Mouse (Mus musculus): ENCODE measurements around the gene Dnah7a. TPM values are rescaled to one million over a fixed set of nuclear protein-coding genes. Genes with fewer than 3 reads are reported as not detected.
"Not testable (repeated sequence)": the region's sequence is repeated elsewhere in the genome, so short reads cannot be mapped to it uniquely, and the experiment has no call there.

Gene Dnah7a
- polyA plus RNA-seq, 1 experiment from 2014 or later = 7.1 TPM

DNA sequence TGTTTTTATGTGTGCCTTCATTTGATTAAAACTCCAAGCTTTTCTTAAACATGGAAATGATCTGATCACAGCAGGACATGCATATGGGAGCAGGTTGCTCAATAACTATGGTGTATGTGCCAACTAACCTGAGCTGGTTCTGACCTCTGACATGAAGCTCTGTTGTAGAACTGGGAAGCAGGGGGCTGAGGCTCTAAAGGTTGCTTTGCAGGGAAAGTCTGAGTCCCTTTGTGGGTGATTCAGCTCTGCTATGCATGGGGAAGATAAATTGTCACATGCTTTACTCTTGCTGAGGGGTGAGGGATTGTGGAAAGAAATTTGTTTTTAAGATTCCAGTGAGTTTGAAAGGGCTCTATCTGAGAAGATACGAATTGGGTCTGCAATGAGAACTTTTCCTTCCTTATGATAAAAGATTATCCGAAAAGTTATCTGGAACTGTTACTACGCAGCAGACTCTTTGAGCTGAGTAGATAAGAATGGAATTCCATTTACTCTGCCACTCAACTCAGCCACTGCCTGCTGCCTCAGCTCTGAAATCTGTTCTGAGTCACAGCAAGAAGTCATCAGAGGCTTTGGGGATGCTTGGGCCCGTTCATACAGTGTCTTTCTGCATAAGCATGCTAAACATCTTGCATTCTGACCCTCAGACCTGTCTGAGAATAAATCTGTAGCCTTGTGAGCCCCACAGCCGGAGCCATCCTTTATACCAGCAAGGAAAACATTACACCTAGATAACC, 22.1 kb upstream of the Dnah7a start:
- Histone ChIP-seq H3K27ac (no peak overlapping the region), H3K27me3 (no peaks in the 10 kb centered on the region), H3K9ac (no peak overlapping the region), H3K4me1 (no peaks in the 10 kb centered on the region), H3K9me3 (no peaks in the 10 kb centered on the region), H3K4me2 (no peak overlapping the region), H3K4me3 (replicated peaks) (no peak overlapping the region), H3K36me3 (replicated peaks) (no peaks in the 10 kb centered on the region)
- no peak for ATAC-seq (ENCODE audit: low FRiP score)
- 86% methylated on average over 5 of the region's 5 CpGs for WGBS

DNA sequence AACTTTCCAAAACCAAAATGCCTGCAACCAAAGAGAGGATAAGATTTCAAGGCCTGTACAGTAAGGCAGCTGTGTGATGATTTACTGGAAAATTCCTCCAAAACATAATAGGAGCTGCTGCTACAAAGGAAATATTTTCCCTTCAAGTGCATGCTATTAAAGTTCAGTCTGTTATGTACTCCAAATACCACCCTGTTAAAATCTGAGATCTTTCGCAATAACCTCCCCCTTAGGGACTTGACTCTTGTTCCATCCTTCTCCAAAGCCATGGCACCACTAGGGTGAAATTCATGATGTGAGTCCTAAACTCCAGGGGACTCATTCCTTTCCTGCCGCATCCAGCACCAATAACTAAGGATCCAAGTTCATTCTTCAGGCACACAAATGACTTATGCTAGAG, 20.3 kb upstream of the Dnah7a start:
- no peaks in the 10 kb centered on the region for H3K4me1 ChIP-seq
- no peaks in the 10 kb centered on the region for H3K9me3 ChIP-seq
- H3K4me2 ChIP-seq = no peak overlapping the region
- H3K9ac ChIP-seq = no peak overlapping the region
- H3K4me3 ChIP-seq (replicated peaks) = no peak overlapping the region
- H3K27ac ChIP-seq = no peak overlapping the region
- H3K36me3 ChIP-seq (replicated peaks) = no peaks in the 10 kb centered on the region
- WGBS = 95% methylated on average over 2 of the region's 2 CpGs
- no peaks in the 10 kb centered on the region for H3K27me3 ChIP-seq
- ATAC-seq (ENCODE audit: low FRiP score) = no peak

DNA sequence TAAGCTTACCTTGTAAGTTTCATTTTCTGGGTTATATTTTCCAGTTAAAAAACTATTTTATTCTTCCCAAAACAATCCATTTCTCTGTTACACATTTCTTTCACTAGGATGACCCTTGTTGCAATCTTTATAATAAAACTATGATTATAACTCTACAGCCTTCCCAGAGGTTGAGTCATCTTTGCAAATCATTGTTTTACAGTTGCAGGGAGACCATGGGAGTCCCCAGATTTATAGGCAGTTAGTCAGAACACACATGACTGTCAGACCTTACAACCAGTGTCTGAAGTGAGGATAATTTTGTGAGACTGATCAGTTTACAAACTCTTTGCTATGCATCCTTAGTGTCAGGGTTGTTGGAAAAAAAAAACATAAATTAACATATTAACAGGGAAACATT, 14.8 kb upstream of the Dnah7a start:
- Histone ChIP-seq H3K4me3 (replicated peaks) (no peak overlapping the region), H3K4me2 (no peak overlapping the region), H3K36me3 (replicated peaks) (no peaks in the 10 kb centered on the region), H3K9me3 (no peaks in the 10 kb centered on the region), H3K27ac (no peak overlapping the region), H3K9ac (no peak overlapping the region), H3K27me3 (no peaks in the 10 kb centered on the region), H3K4me1 (no peaks in the 10 kb centered on the region)
- no peak for ATAC-seq (ENCODE audit: low FRiP score)

DNA sequence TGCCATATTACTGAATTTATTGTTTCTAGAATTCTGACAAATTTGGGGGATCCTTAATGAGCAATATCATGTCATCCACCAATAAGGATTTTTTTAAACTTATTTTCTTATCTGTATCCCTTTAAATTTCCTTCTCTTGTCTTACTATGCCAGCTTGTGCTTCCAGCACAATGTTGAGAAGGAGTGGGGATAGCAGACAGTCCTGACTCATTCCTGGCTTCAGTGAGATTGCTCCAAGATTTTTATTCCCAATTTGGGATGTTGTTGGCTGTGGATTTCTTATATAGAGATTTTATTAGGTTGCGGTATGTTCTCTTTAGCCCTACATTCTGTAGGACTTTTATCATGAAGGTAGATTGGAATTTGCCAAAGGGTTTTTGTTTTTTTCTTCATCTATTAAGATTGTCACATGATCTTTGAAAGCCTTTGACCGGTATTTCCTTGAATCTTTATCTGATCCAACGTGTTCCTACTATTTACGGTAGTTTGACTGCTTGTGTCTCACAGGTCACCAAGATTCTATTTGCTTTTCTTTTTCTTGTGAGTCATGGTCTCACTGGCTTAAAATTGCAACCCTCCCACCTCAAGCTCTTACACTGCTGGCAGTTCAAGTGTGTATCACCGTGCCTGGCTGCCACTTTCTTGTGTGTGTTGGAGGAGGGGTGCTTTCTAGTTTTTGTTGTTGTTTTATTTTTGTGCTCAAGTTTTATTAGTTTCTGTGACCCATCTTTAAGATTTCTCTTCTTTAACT, 14.2 kb upstream of the Dnah7a start:
- Histone ChIP-seq H3K4me1 (no peaks in the 10 kb centered on the region), H3K27ac (no peak overlapping the region), H3K36me3 (replicated peaks) (no peaks in the 10 kb centered on the region), H3K9ac (no peak overlapping the region), H3K27me3 (no peaks in the 10 kb centered on the region), H3K4me2 (no peak overlapping the region), H3K4me3 (replicated peaks) (no peak overlapping the region), H3K9me3 (no peaks in the 10 kb centered on the region)
- 91% methylated on average over 5 of the region's 5 CpGs for WGBS
- no peak for ATAC-seq (ENCODE audit: low FRiP score)

DNA sequence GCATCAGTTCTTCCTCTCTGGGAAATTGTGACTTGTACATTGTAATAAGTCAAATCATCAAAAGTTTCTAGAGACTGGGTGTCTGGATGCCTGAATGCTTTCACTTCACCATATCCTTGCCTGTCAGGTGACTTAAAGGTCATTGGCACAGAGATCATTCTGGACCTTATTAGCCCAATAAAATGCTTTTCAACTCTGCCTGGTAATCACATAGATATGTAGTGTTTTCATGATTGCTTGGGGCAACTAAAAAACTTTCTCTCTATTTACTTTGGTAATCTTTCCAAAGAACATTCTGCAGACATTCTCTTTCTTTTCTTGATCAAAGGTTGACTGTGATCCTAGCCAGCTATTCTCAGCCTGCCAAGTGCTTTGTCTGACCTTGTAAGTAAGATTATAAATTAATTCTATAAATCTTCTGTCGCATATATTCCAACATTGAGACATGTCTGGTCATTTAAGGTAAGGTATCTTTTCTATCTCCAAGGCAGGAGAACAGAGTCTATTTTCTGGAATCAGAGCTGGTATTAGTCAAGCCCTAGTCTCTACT, 9.5 kb upstream of the Dnah7a start:
- H3K9ac ChIP-seq = no peak overlapping the region
- ATAC-seq (ENCODE audit: low FRiP score) = no peak
- H3K9me3 ChIP-seq = no peaks in the 10 kb centered on the region
- H3K27me3 ChIP-seq = no peaks in the 10 kb centered on the region
- no peaks in the 10 kb centered on the region for H3K4me1 ChIP-seq
- H3K4me2 ChIP-seq = no peak overlapping the region
- H3K36me3 ChIP-seq (replicated peaks) = no peaks in the 10 kb centered on the region
- WGBS = 84% methylated on average over 1 of the region's 1 CpGs
- H3K27ac ChIP-seq = no peak overlapping the region
- no peak overlapping the region for H3K4me3 ChIP-seq (replicated peaks)

DNA sequence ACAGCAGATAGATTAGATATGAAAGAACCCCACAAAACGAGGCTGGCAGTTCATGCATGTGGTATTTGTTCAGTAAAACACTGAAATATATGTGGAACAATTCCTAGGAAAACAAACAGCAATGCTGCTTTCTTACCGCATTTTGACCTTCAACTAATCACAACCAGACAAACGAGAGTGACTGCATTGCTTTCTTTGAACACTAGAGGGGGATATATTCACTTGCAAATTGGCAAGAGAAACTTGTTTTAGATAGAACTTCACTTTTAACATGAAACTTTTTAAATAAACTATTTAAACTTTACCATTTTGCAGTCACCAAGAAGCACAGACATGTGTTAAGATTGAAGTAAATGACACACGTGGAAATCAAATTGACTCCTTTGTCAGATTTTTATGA, 8.9 kb upstream of the Dnah7a start:
- Histone ChIP-seq H3K9me3 (no peaks in the 10 kb centered on the region), H3K4me1 (no peaks in the 10 kb centered on the region), H3K27me3 (no peaks in the 10 kb centered on the region), H3K9ac (no peak overlapping the region), H3K4me3 (replicated peaks) (no peak overlapping the region), H3K27ac (no peak overlapping the region), H3K36me3 (replicated peaks) (no peaks in the 10 kb centered on the region), H3K4me2 (no peak overlapping the region)
- WGBS = 3% methylated on average over 4 of the region's 4 CpGs
- ATAC-seq (ENCODE audit: low FRiP score) = no peak

DNA sequence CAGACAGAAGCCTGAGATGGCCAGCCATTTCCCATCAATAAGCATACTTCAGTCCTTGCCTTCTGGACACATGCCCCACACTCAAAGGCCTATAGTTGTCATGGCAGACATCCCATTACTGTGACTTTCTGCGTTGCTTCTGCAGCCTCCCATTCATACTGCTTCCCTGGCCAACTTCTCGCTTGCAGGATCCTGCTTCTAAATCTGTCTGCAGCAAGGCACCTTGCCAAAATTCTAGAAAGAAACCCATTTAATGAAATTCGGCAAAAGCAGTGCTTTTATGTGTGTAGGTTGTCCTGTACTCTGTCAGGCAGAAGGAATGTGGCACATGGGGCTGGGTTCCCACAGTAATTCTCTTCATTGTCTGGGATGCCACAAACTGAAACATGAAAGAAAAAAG, 6.8 kb upstream of the Dnah7a start:
- WGBS = 29% methylated on average over 3 of the region's 3 CpGs
- not testable (repeated sequence) for H3K9me3 ChIP-seq; H3K36me3 ChIP-seq (replicated peaks); ATAC-seq (ENCODE audit: low FRiP score); H3K27ac ChIP-seq; H3K27me3 ChIP-seq; H3K4me1 ChIP-seq; H3K9ac ChIP-seq; H3K4me2 ChIP-seq; H3K4me3 ChIP-seq (replicated peaks)

DNA sequence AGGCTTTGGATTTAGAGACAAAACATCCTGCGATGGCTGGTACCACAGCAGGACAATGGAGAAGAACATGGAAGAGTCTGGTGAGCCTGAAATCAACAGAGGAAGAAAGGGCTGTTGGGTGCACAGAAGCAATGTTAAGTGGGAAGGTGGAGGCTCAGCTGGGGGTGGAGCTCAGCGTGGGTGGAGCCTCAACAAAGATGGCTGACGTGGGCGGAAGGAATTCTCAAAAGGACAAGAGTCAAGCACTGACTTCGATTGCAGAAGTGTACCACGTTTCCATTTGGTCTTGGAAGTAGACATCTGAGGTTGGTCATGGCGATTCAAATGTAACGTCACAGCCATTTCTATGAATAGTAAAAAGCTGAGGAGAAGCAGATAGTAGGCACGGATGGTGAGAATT, 4.5 kb upstream of the Dnah7a start:
- H3K27ac ChIP-seq = no peak overlapping the region
- no peak overlapping the region for H3K4me2 ChIP-seq
- H3K4me3 ChIP-seq (replicated peaks) = no peak overlapping the region
- H3K4me1 ChIP-seq = 0 out of 2 replicates have a peak, but pooled peaks cover 8% of the 10 kb centered on the region
- no peaks in the 10 kb centered on the region for H3K36me3 ChIP-seq (replicated peaks)
- no peak overlapping the region for H3K9ac ChIP-seq
- H3K27me3 ChIP-seq = no peaks in the 10 kb centered on the region
- ATAC-seq (ENCODE audit: low FRiP score) = no peak
- H3K9me3 ChIP-seq = no peaks in the 10 kb centered on the region
- WGBS = 92% methylated on average over 9 of the region's 9 CpGs

DNA sequence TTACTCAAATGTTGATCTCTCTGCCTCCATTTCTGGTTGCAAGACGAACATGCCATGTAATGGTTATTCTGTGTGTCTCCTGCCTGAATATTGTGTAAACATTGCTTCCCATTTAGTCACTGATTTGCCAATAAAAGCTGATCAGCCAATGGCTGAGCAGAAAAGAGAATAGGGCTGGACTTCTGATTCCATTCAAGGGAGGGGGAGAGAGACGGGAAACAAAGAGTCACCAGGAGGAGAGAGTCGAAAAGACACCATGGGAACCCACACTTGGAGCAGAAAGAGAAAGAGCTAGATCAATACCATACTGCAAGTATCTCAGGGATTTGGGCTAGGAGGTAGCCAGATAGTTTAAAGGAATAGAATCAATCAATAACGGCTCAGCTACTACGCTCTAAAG, 3.0 kb upstream of the Dnah7a start:
- not testable (repeated sequence) for H3K9ac ChIP-seq; H3K4me3 ChIP-seq (replicated peaks); ATAC-seq (ENCODE audit: low FRiP score); H3K4me2 ChIP-seq; H3K27me3 ChIP-seq; H3K27ac ChIP-seq; H3K9me3 ChIP-seq; H3K36me3 ChIP-seq (replicated peaks); H3K4me1 ChIP-seq
- 63% methylated on average over 5 of the region's 5 CpGs for WGBS

DNA sequence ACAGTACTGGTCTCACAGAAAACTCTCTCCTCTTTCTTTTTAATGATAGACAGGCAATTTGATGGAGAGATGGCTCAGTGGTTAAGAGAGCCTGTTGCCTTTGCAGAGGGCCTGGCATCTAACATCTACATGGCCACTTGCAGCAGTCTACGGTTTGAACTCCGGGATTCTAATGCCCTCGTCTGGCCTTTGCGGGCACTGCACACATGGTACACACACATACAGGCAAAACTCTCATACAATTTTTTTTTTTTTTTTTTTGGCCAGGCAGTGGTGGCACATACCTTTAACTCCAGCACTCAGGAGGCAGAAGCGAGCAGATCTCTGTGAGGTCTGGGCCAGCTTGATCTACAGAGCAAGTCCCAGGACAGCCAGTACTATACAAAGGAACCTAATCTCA, 2.4 kb downstream of the Dnah7a start:
- H3K9me3 ChIP-seq = no peaks in the 10 kb centered on the region
- ATAC-seq (ENCODE audit: low FRiP score) = no peak
- H3K4me2 ChIP-seq = no peak overlapping the region
- H3K27me3 ChIP-seq = no peaks in the 10 kb centered on the region
- 0 out of 2 replicates have a peak, but pooled peaks cover 10% of the 10 kb centered on the region for H3K4me1 ChIP-seq
- H3K9ac ChIP-seq = no peak overlapping the region
- no peaks in the 10 kb centered on the region for H3K36me3 ChIP-seq (replicated peaks)
- 92% methylated on average over 5 of the region's 5 CpGs for WGBS
- no peak overlapping the region for H3K4me3 ChIP-seq (replicated peaks)
- no peak overlapping the region for H3K27ac ChIP-seq

DNA sequence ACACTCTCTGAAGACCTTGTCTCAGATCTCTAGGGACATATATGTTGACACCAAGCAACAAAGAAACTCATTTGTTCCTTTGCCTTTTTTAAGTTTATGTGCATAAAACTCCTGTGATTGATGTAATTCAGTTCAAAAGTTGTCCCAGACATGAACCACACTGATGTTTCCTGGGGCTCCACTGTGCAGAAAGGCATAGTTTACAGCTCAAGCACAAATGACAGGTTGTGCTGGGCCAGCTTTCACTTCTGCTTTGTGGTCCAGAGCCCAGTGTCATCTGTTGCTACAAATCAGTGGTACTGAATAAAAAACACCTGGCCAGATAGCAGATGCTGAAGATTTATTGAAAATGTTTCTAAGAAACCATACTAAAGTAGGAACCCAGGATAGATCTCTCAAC, 42.3 kb downstream of the Dnah7a start:
- H3K4me2 ChIP-seq; H3K9me3 ChIP-seq; ATAC-seq (ENCODE audit: low FRiP score); H3K27me3 ChIP-seq; H3K4me1 ChIP-seq; H3K4me3 ChIP-seq (replicated peaks); H3K9ac ChIP-seq; H3K36me3 ChIP-seq (replicated peaks); H3K27ac ChIP-seq: not testable (repeated sequence)

DNA sequence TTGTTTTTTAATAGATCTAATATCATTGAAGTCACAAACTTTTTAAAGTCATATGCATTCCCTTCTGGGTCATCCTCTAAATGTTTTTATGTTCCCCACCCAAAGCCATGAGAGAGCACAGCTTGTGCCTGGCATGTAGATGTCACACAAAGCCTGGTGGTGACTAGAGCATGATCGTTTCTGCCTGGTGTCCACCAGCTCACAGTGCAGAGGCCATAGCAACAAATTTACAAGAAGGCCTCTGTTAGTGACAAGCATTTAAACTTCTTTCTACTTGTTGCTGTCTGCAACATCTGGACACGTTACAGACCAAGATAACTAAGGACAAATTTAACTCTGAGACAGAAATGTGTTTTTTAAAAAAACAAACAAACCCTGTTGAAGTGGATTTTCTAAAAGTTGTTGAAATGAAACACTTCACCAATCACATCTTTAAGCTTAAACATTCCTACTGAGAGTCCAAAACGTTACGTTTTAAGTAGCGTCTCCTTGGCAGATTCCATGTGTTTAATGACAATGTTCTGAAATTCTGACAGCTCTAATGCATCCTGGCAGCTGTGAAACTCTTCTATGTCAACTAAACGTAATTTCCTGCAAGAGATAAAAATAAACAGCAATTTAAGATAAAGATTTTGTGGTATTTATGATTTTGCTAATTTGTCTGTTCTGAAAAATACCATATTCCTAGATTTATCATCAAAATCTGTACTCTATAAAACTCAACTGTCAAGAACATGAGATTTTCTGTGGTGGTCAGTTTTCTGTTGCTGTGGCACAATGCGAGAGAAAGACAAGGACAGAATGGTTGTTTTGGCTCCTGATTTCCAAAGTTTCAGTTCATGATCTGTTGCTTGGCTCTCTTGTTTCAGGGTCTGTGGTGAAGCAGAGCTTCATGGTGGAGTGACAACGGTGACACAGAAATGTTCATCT, 66.5 kb downstream of the Dnah7a start:
- Histone ChIP-seq H3K36me3 (replicated peaks) (no peaks in the 10 kb centered on the region), H3K4me3 (replicated peaks) (no peak overlapping the region), H3K4me2 (no peak overlapping the region), H3K9me3 (no peaks in the 10 kb centered on the region), H3K9ac (no peak overlapping the region), H3K27me3 (no peaks in the 10 kb centered on the region), H3K27ac (no peak overlapping the region), H3K4me1 (no peaks in the 10 kb centered on the region)
- 85% methylated on average over 8 of the region's 8 CpGs for WGBS
- no peak for ATAC-seq (ENCODE audit: low FRiP score)
